Mouse (Mus musculus): Measurements from ENCODE around the gene Ahr. TPM values are rescaled to one million over a fixed set of nuclear protein-coding genes. Genes with fewer than 3 reads are reported as not detected.

Ahr gene
- 1 to 10 TPM; 2.8 to 5.6 TPM for total RNA-seq (2021)
- 2.6 and 4.3 TPM in 2 replicates for polyA plus RNA-seq (2012; rRNA removed)
- long read RNA-seq, full-length matches to known transcripts, result 3 of 4 reads
- long read RNA-seq, partial matches to known transcripts, result 1 of 4 reads
- long read RNA-seq, other reads (novel, unspliced or antisense), result 0 of 4 reads

GRCm38 (mm10) chr12:35534754-35535236, at the start of gene Ahr:
TSS of gene Ahr (minus strand) at chr12:35535038.
- TF ChIP-seq POLR2A (IDR thresholded peaks at IDR 0.05; ENCODE audit: insufficient read depth, low read depth, low read length) (peak; percentile 62; the same call in 1 of the 2 replicates), EP300 (IDR thresholded peaks at IDR 0.05; ENCODE audit: insufficient read depth, low read depth, low read length) (no peak)
- intact Hi-C loops (cut with DNase I), result loop anchor here (5.0 to 10.0 kb wide), 5 partner anchors 72 to 510 kb away; partner anchors contain the start of gene Tspan13
- peak within 1 kb of the TSS; percentile 93 for H3K9ac ChIP-seq (ENCODE audit: low read depth, low read length)
- H3K27me3 ChIP-seq (ENCODE audit: control insufficient read depth, insufficient read depth, low read length), result no peaks in the 10 kb centered on the region
- no peaks in the 10 kb centered on the region for H3K79me2 ChIP-seq (replicated peaks; ENCODE audit: control insufficient read depth, insufficient read depth, low read length)
- peak within 1 kb of the TSS; percentile 79 for H3K4me3 ChIP-seq
- H3K4me1 ChIP-seq (ENCODE audit: control insufficient read depth, insufficient read depth, low read length), result peaks cover 1% of the 10 kb centered on the region; the same call in 1 of the 2 replicates
- 1% methylated on average over 52 of the region's 52 CpGs for WGBS
- H3K27ac ChIP-seq, result peak within 1 kb of the TSS; percentile 84
- peak; percentile 84 to 85 for DNase-seq
- peaks cover 4% of the 10 kb centered on the region for H3K36me3 ChIP-seq (ENCODE audit: control insufficient read depth, insufficient read depth, low read length)

- 68% methylated on average over 4 of the region's 4 CpGs for WGBS
- no peak overlapping the region for H3K9ac ChIP-seq (ENCODE audit: low read depth, low read length)
- H3K4me3 ChIP-seq, result no peak overlapping the region
- TF ChIP-seq POLR2A (IDR thresholded peaks at IDR 0.05; ENCODE audit: insufficient read depth, low read depth, low read length) (no peak), CTCF (IDR thresholded peaks at IDR 0.05) (no peak), EP300 (IDR thresholded peaks at IDR 0.05; ENCODE audit: insufficient read depth, low read depth, low read length) (no peak)
- no peak for DNase-seq
- no peaks in the 10 kb centered on the region for H3K36me3 ChIP-seq (ENCODE audit: control insufficient read depth, insufficient read depth, low read length)
- H3K79me2 ChIP-seq (replicated peaks; ENCODE audit: control insufficient read depth, insufficient read depth, low read length), result no peaks in the 10 kb centered on the region
- H3K27me3 ChIP-seq (ENCODE audit: control insufficient read depth, insufficient read depth, low read length), result no peaks in the 10 kb centered on the region
- intact Hi-C loops (cut with DNase I), result no loop called here
- H3K27ac ChIP-seq, result no peak overlapping the region
- H3K4me1 ChIP-seq (ENCODE audit: control insufficient read depth, insufficient read depth, low read length), result no peaks in the 10 kb centered on the region
These were observed 44.0 kb upstream of the Ahr start for GRCm38 (mm10) chr12:35578826-35579225.

DNA sequence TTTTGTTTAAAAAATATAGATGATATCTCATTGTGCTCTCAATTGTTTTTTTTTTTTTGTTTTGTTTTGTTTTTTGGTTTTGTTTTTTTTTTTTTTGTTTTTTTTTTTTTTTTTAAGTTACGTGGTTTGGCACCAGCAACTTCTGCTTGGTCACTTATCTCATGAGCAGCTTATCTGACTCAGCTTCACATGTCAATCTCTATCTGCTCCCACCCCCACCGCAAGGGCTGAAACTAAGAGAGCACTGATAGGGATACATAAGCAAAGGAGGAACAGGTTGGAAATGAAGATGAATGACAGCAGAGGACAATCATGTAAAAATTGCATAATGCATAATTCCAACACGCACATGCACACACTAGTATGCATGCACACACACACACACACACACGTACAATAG, 41.3 kb upstream of the Ahr start:
- Histone ChIP-seq H3K4me3 (no peak overlapping the region), H3K36me3 (ENCODE audit: control insufficient read depth, insufficient read depth, low read length) (no peaks in the 10 kb centered on the region), H3K4me1 (ENCODE audit: control insufficient read depth, insufficient read depth, low read length) (no peaks in the 10 kb centered on the region), H3K9ac (ENCODE audit: low read depth, low read length) (no peak overlapping the region), H3K79me2 (replicated peaks; ENCODE audit: control insufficient read depth, insufficient read depth, low read length) (no peaks in the 10 kb centered on the region), H3K27ac (no peak overlapping the region), H3K27me3 (ENCODE audit: control insufficient read depth, insufficient read depth, low read length) (no peaks in the 10 kb centered on the region)
- intact Hi-C loops (cut with DNase I), result no loop called here
- no peak for DNase-seq
- TF ChIP-seq CTCF (IDR thresholded peaks at IDR 0.05), result no peak
- no peak for TF ChIP-seq POLR2A (IDR thresholded peaks at IDR 0.05; ENCODE audit: insufficient read depth, low read depth, low read length)
- TF ChIP-seq EP300 (IDR thresholded peaks at IDR 0.05; ENCODE audit: insufficient read depth, low read depth, low read length), result no peak
- 72% methylated on average over 4 of the region's 4 CpGs for WGBS

GRCm38 (mm10) chr12:35573713-35574112, 38.9 kb upstream of the Ahr start:
- TF ChIP-seq CTCF (IDR thresholded peaks at IDR 0.05) (no peak), EP300 (IDR thresholded peaks at IDR 0.05; ENCODE audit: insufficient read depth, low read depth, low read length) (no peak), POLR2A (IDR thresholded peaks at IDR 0.05; ENCODE audit: insufficient read depth, low read depth, low read length) (no peak)
- Histone ChIP-seq H3K36me3 (ENCODE audit: control insufficient read depth, insufficient read depth, low read length) (no peaks in the 10 kb centered on the region), H3K79me2 (replicated peaks; ENCODE audit: control insufficient read depth, insufficient read depth, low read length) (no peaks in the 10 kb centered on the region), H3K27me3 (ENCODE audit: control insufficient read depth, insufficient read depth, low read length) (no peaks in the 10 kb centered on the region), H3K4me1 (ENCODE audit: control insufficient read depth, insufficient read depth, low read length) (no peaks in the 10 kb centered on the region), H3K9ac (ENCODE audit: low read depth, low read length) (no peak overlapping the region), H3K27ac (no peak overlapping the region), H3K4me3 (no peak overlapping the region)
- WGBS, result 52% methylated on average over 2 of the region's 2 CpGs
- intact Hi-C loops (cut with DNase I), result no loop called here
- DNase-seq, result no peak

DNA sequence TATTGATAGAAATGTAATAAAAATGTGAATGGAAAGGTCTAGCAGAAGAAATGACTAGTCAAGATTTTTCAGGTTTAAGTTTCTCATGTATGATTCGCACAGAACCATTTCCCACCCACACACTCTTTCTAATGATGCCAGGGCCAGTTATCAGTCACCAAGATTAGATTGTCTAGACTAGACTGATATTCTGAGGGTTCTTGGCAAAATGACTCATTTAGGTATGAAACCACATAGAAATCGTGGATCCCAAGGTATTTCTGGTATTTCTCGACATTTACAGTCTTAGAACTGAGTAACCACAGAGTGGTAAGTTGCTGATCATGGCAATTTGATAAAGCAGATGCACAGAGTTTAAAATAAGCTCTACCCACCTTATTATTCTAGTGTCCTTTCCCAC, 28.0 kb upstream of the Ahr start:
- Histone ChIP-seq H3K9ac (ENCODE audit: low read depth, low read length) (no peak overlapping the region), H3K27ac (no peak overlapping the region), H3K4me1 (ENCODE audit: control insufficient read depth, insufficient read depth, low read length) (no peaks in the 10 kb centered on the region), H3K4me3 (no peak overlapping the region), H3K27me3 (ENCODE audit: control insufficient read depth, insufficient read depth, low read length) (no peaks in the 10 kb centered on the region), H3K79me2 (replicated peaks; ENCODE audit: control insufficient read depth, insufficient read depth, low read length) (no peaks in the 10 kb centered on the region), H3K36me3 (ENCODE audit: control insufficient read depth, insufficient read depth, low read length) (no peaks in the 10 kb centered on the region)
- DNase-seq, result no peak
- 58% methylated on average over 3 of the region's 3 CpGs for WGBS
- TF ChIP-seq CTCF (IDR thresholded peaks at IDR 0.05) (no peak), EP300 (IDR thresholded peaks at IDR 0.05; ENCODE audit: insufficient read depth, low read depth, low read length) (no peak), POLR2A (IDR thresholded peaks at IDR 0.05; ENCODE audit: insufficient read depth, low read depth, low read length) (no peak)
- intact Hi-C loops (cut with DNase I), result no loop called here

DNA sequence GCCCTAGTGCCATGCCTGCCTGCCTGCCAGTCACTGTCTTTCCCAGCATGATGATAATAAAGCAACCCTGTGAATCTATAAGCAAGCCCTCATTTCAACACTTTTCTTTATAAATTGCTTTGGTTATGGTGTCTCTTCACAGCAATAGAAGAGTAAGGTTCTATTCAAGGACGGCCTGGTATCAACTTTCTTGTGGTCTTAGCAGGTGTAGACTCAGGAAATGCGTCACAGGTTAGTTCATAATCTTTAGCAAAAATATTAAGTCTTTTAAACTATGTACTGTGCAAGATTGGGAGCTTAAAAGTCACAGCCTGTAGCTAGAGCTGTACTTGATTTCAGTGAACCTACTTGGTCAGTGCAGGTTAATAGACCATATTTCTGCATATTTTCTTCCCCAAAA, 24.0 kb upstream of the Ahr start:
- Histone ChIP-seq H3K79me2 (replicated peaks; ENCODE audit: control insufficient read depth, insufficient read depth, low read length) (no peaks in the 10 kb centered on the region), H3K27ac (no peak overlapping the region), H3K4me1 (ENCODE audit: control insufficient read depth, insufficient read depth, low read length) (no peaks in the 10 kb centered on the region), H3K4me3 (no peak overlapping the region), H3K9ac (ENCODE audit: low read depth, low read length) (no peak overlapping the region), H3K36me3 (ENCODE audit: control insufficient read depth, insufficient read depth, low read length) (no peaks in the 10 kb centered on the region), H3K27me3 (ENCODE audit: control insufficient read depth, insufficient read depth, low read length) (no peaks in the 10 kb centered on the region)
- no peak for DNase-seq
- WGBS, result 81% methylated on average over 2 of the region's 2 CpGs
- TF ChIP-seq EP300 (IDR thresholded peaks at IDR 0.05; ENCODE audit: insufficient read depth, low read depth, low read length) (no peak), CTCF (IDR thresholded peaks at IDR 0.05) (no peak), POLR2A (IDR thresholded peaks at IDR 0.05; ENCODE audit: insufficient read depth, low read depth, low read length) (no peak)
- intact Hi-C loops (cut with DNase I), result no loop called here

Measured in heart, adult 2 months (tissue).